Mouse (Mus musculus) cerebellum, adult 2 months (tissue): ENCODE measurements around the gene Neurog1.

Experiments
- CTCF ChIP-seq: fragments of 200-500 bp; IDR thresholded peaks from 2 replicates; pipeline ENCODE4 v1.5.1; 2011; ENCODE audit warnings: low read depth, mild to moderate bottlenecking, control low read depth, low read length, moderate library complexity, borderline replicate concordance; ENCODE audit not compliant: insufficient read depth
- POLR2A ChIP-seq: fragments of 200-500 bp; IDR thresholded peaks from 2 replicates; pipeline ENCODE4 v1.6.1; 2011; ENCODE audit warnings: low read length, control low read depth, borderline replicate concordance; ENCODE audit not compliant: insufficient read depth

DNA sequence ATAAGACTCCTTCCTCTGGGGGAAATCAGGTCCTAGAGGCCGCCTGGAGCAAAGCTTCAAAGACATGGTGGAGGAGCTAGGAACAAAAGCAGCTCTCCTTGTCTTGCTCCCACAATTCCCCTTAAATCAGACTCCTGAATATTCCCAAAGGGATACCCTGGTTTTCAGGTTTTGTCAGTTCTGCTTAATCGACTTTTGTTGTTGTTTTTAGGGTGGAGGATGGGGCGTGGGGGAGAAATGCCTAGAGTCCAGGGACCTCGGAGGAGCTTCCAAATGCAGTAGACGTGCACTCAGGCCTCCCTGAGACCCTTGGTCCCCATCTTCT lies 7.9 kb upstream of the Neurog1 start:
- TF ChIP-seq CTCF (no peak), POLR2A (no peak)
